Mouse (Mus musculus) lung, postnatal 0 days (tissue): ENCODE measurements at regions not wholly inside any gene's neighbourhood (a gene's known extent, or its start where the extent isn't known, plus 50 kb on each side); places are given as distances from the start of the nearest gene placed in this dataset.
A peak's percentile ranks its signal among the peaks of the same experiment; 100 is the strongest.

ENCODE experiments used
- ATAC-seq: fragments of 200-750 bp; cut with Nextera tagmentation; 2 replicates; pipeline ENCODE4 v1.8.0; 2017; ENCODE audit warnings: moderate library complexity
- DNase-seq: peaks from one replicate; pipeline ENCODE4 v3.0.0-alpha.2; 2016; ENCODE audit warnings: low spot score
- H3K27ac ChIP-seq: fragments of 300-500 bp; sonication (generic); 2 replicates; pipeline ENCODE4 v1.5.1; 2014; ENCODE audit warnings: antibody characterized with exemption, mild to moderate bottlenecking, low read length, mixed read lengths
- H3K27me3 ChIP-seq: fragments of 300-500 bp; sonication (generic); replicated peaks from 2 replicates; pipeline ENCODE4 v1.6.1; 2014; ENCODE audit warnings: low read length, mixed read lengths; ENCODE audit not compliant: insufficient read depth
- H3K36me3 ChIP-seq: fragments of 300-500 bp; sonication (generic); 2 replicates; pipeline ENCODE4 v1.6.1; 2014; ENCODE audit warnings: low read length, mixed read lengths; ENCODE audit not compliant: insufficient read depth
- H3K4me1 ChIP-seq: fragments of 300-500 bp; sonication (generic); 2 replicates; pipeline ENCODE4 v1.6.1; 2014; ENCODE audit warnings: antibody characterized with exemption, low read depth, low read length, mixed read lengths; ENCODE audit not compliant: insufficient read depth
- H3K4me2 ChIP-seq: fragments of 300-500 bp; sonication (generic); replicated peaks from 2 replicates; pipeline ENCODE4 v1.6.1; 2014; ENCODE audit warnings: low read depth, mild to moderate bottlenecking, low read length, moderate library complexity, mixed read lengths
- H3K4me3 ChIP-seq: fragments of 300-500 bp; sonication (generic); 2 replicates; pipeline ENCODE4 v1.5.1; 2014; ENCODE audit warnings: low read depth, low read length
- H3K9ac ChIP-seq: fragments of 300-500 bp; sonication (generic); replicated peaks from 2 replicates; pipeline ENCODE4 v1.6.1; 2014; ENCODE audit warnings: low read depth, mild to moderate bottlenecking
- H3K9me3 ChIP-seq: fragments of 300-500 bp; sonication (generic); 2 replicates; pipeline ENCODE4 v1.6.1; 2016; ENCODE audit warnings: low read length, mixed read lengths
- CTCF ChIP-seq: IDR thresholded peaks from 2 replicates; pipeline ENCODE4 v1.5.1; 2016; ENCODE audit warnings: antibody characterized with exemption, mild to moderate bottlenecking
- EP300 ChIP-seq: IDR thresholded peaks from 2 replicates; pipeline ENCODE4 v1.6.1; 2016; ENCODE audit warnings: antibody characterized with exemption, mild to moderate bottlenecking, control low read depth
- WGBS: fragments of 180-500 bp; shearing (Covaris S2); extraction: QIAGEN DNeasy Blood & Tissue Kit; methylation state at CpG from one replicate; pipeline ENCODE4 v1.1.7; 2014; 5-methylcytosine and 5-hydroxymethylcytosine counted together

GRCm38 (mm10) chr12:27470346-27470745, 128.0 kb upstream of the Sox11 start:
- H3K9me3 ChIP-seq = no peaks in the 10 kb centered on the region
- H3K4me2 ChIP-seq = no peak overlapping the region
- H3K9ac ChIP-seq = no peak overlapping the region
- no peaks in the 10 kb centered on the region for H3K36me3 ChIP-seq
- peaks cover 2% of the 10 kb centered on the region; the same call in 1 of the 2 replicates for H3K4me1 ChIP-seq
- H3K4me3 ChIP-seq = no peak overlapping the region
- ATAC-seq (no peak), DNase-seq (no peak)
- H3K27me3 ChIP-seq = no peaks in the 10 kb centered on the region
- TF ChIP-seq EP300 (no peak), CTCF (no peak)
- H3K27ac ChIP-seq = no peak overlapping the region

DNA sequence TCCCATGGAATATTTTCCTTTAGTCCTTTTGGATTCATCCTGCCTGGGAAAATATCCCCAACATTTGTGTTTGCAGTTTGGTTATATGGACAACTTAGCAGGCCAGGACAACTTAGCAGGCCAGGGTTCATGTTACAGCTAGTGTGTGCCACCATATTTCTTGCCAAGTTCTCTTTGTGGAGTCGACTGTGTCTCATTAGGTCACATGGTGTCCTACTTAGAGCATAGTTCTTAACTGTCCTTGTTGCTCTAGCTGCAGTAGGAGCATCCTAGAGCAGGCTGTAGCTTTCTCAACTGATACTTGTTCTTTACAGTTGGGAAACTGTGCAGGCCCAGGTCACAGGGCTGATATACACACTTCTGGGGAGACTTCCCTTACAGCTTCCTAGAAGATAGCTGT, 126.4 kb upstream of the Sox11 start:
- H3K9ac ChIP-seq = no peak overlapping the region
- no peaks in the 10 kb centered on the region for H3K4me1 ChIP-seq
- DNase-seq = no peak
- ATAC-seq = no peak
- H3K27ac ChIP-seq = no peak overlapping the region
- WGBS = 61% methylated on average over 1 of the region's 1 CpGs
- H3K36me3 ChIP-seq = no peaks in the 10 kb centered on the region
- no peak overlapping the region for H3K4me2 ChIP-seq
- H3K9me3 ChIP-seq = no peaks in the 10 kb centered on the region
- no peaks in the 10 kb centered on the region for H3K27me3 ChIP-seq
- TF ChIP-seq CTCF (no peak), EP300 (no peak)
- no peak overlapping the region for H3K4me3 ChIP-seq

GRCm38 (mm10) chr12:27468141-27468540, 125.8 kb upstream of the Sox11 start:
- TF ChIP-seq EP300 (no peak), CTCF (no peak)
- Histone ChIP-seq H3K27ac (no peak overlapping the region), H3K4me3 (no peak overlapping the region), H3K4me1 (no peaks in the 10 kb centered on the region), H3K9ac (no peak overlapping the region), H3K27me3 (no peaks in the 10 kb centered on the region), H3K4me2 (no peak overlapping the region), H3K36me3 (no peaks in the 10 kb centered on the region), H3K9me3 (no peaks in the 10 kb centered on the region)
- 85% methylated on average over 3 of the region's 3 CpGs for WGBS
- ATAC-seq = no peak
- DNase-seq = no peak

GRCm38 (mm10) chr12:27465499-27466150, 123.3 kb upstream of the Sox11 start:
- Histone ChIP-seq H3K4me3 (no peak overlapping the region), H3K9me3 (no peaks in the 10 kb centered on the region), H3K4me1 (no peaks in the 10 kb centered on the region), H3K27me3 (no peaks in the 10 kb centered on the region), H3K36me3 (no peaks in the 10 kb centered on the region), H3K27ac (no peak overlapping the region), H3K9ac (no peak overlapping the region), H3K4me2 (no peak overlapping the region)
- ATAC-seq (no peak), DNase-seq (no peak)
- TF ChIP-seq EP300 = no peak
- no peak for TF ChIP-seq CTCF
- 20% methylated on average over 3 of the region's 3 CpGs for WGBS

GRCm38 (mm10) chr12:27458674-27459073, 116.3 kb upstream of the Sox11 start:
- Histone ChIP-seq H3K4me2 (no peak overlapping the region), H3K4me3 (no peak overlapping the region), H3K9me3 (no peaks in the 10 kb centered on the region), H3K9ac (no peak overlapping the region), H3K27ac (no peak overlapping the region), H3K4me1 (no peaks in the 10 kb centered on the region), H3K27me3 (no peaks in the 10 kb centered on the region), H3K36me3 (no peaks in the 10 kb centered on the region)
- ATAC-seq (no peak), DNase-seq (no peak)
- TF ChIP-seq EP300 (no peak), CTCF (no peak)
- 35% methylated on average over 4 of the region's 4 CpGs for WGBS

DNA sequence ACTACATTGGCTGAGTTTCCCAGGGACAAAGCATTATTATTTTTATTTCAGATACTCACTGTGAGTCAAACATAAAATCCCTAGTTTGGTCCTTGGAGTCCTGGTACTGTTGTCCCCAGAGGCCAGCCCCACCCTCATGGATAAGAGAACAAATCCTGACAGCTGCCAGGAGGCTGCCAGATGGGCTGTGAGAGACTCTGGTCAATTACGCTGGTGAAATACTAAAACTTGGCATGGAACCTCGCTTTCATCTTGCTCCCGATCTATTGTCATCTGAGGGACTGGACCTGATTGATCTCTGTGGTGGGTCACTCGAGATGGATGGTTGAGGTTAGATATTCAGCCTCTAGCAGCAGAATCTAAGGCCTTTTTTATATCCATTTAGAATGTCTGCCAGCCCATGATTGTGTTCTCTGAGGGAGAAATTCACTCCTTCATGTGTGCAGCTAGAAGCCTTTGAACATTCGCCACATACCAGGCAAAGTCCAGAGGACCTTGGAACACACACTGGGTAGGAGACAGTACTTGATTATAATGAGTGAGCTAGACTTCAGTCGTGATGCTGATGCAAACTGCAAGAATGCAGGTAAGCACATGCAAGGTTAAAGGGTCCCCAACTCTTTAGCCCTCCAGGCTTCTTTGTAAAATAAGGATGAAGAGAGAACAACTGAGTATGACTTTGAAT, 95.4 kb upstream of the Sox11 start:
- Histone ChIP-seq H3K36me3 (no peaks in the 10 kb centered on the region), H3K4me2 (no peak overlapping the region), H3K4me3 (no peak overlapping the region), H3K27ac (no peak overlapping the region), H3K4me1 (no peaks in the 10 kb centered on the region), H3K9ac (no peak overlapping the region), H3K9me3 (no peaks in the 10 kb centered on the region), H3K27me3 (no peaks in the 10 kb centered on the region)
- TF ChIP-seq CTCF = no peak
- WGBS = 53% methylated on average over 6 of the region's 6 CpGs
- peak; percentile 15 for DNase-seq
- no peak for ATAC-seq
